19 mouse cellular contexts compared by ENCODE assay signal in the genomic region with DNA sequence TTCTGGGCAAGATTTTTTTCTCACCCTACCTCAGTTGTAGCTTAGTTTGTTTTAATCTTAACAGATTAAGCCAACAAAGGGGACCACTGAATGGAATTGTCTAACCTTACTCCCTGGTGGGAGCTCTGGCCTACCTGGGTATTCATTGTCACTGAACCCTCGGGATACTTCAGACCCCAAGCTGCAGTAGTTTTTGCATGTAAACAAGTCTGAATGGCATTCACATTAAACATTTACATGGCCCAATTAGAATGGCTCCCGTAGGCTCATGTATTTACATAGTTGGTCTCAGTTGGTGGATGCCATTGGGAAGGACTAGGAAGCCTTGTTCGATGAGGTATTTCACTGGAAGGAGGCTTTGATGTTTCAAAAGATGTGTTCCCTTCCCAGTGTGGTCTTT.
A peak's percentile ranks its signal among the peaks of the same experiment; 100 is the strongest.
DNase-seq lines count a peak whose midpoint lies in the region; TF ChIP-seq lines count a peak whose summit lies in the region.
"Had no signal": no experiment of that assay in that cellular context is flagged by ENCODE, and none has a peak within 500 bp of the region (broad histone marks: within the 10 kb centered on the region; RNA-seq: fewer than 3 reads in every experiment).

No protein-coding gene starts in this region.

- H3K4me1 ChIP-seq in E14TG2a.4 (replicated peaks; ENCODE audit: low read depth, low read length), result peaks cover 78% of the 10 kb centered on the region

- H3K36me3 ChIP-seq in E14TG2a.4 (ENCODE audit: insufficient read depth, low read length), result peaks cover 89% of the 10 kb centered on the region
- H3K36me3 ChIP-seq: embryonic facial prominence, embryonic 12.5 days; forebrain, embryonic 15.5 days had no signal

- H3K9me3 ChIP-seq in E14TG2a.4 (ENCODE audit: low read length), result no peaks in the 10 kb centered on the region
- H3K9me3 ChIP-seq: embryonic facial prominence, embryonic 12.5 days; forebrain, embryonic 13.5 days; forebrain, embryonic 15.5 days had no signal

- H3K4me3 ChIP-seq in E14TG2a.4 (replicated peaks; ENCODE audit: low read length), result 0 out of 2 replicates have a peak overlapping the region, but pooled peaks have one; percentile 13
- H3K4me3 ChIP-seq: embryonic facial prominence, embryonic 12.5 days; forebrain, embryonic 13.5 days; forebrain, embryonic 15.5 days had no signal

- TF ChIP-seq CTCF in E14TG2a.4 (conservative IDR thresholded peaks at IDR 0.05; ENCODE audit: low read length), result no peak

- DNase-seq in ES-CJ7 (ENCODE audit: low read depth, low spot score) (peak; percentile 72), ZHBTc4 (ENCODE audit: low read depth, low spot score) (peak; percentile 77)
- DNase-seq in gastrocnemius, adult 18-20 months (ENCODE audit: low spot score), result no peak
- DNase-seq in gastrocnemius, postnatal 10 days, result no peak
- DNase-seq: adrenal gland, adult 2 months; adrenal gland, postnatal 10 days; adrenal gland, postnatal 25 days; cerebellum, adult 11 months; cerebellum, adult 18-20 months; cerebellum, adult 8-10 months; cerebellum, adult 9-11 months; cerebellum, postnatal 14 days; cerebellum, postnatal 36 days; embryo, embryonic 11 days; forebrain, postnatal 0 days had no signal

- H3K27me3 ChIP-seq in E14TG2a.4 (ENCODE audit: insufficient read depth, low read length), result no peaks in the 10 kb centered on the region
- H3K27me3 ChIP-seq: embryonic facial prominence, embryonic 12.5 days; forebrain, embryonic 13.5 days; forebrain, embryonic 15.5 days had no signal

Comparison
In these comparisons a context has a peak if more than half of its experiments do, and no peak if none do; other contexts are left out.
1. DNase-seq: peak in ES-CJ7 (single experiment) and ZHBTc4 (single experiment); none in gastrocnemius, adult 18-20 months (single experiment) and gastrocnemius, postnatal 10 days (single experiment).